Mouse (Mus musculus) mesoderm, embryonic 11.5 days (tissue): ENCODE measurements at regions not wholly inside any gene's neighbourhood (a gene's known extent, or its start where the extent isn't known, plus 50 kb on each side); places are given as distances from the start of the nearest gene placed in this dataset.

Experiments
- DNase-seq: peaks from one replicate; pipeline ENCODE4 v3.0.0-alpha.2; 2012; ENCODE audit warnings: low read depth, low spot score

GRCm38 (mm10) chr17:9066633-9067032, 78.5 kb downstream of the 1700010I14Rik start:
- DNase-seq = peak; percentile 30

- DNase-seq = no peak
Measured at GRCm38 (mm10) chr17:9068859-9069602, 80.9 kb downstream of the 1700010I14Rik start.

- DNase-seq = no peak
Measured at GRCm38 (mm10) chr17:9083629-9084028, 95.5 kb downstream of the 1700010I14Rik start.

- no peak for DNase-seq
Measured at GRCm38 (mm10) chr17:9127866-9128265, 139.7 kb downstream of the 1700010I14Rik start.

- peak; percentile 12 for DNase-seq
Measured at GRCm38 (mm10) chr17:9145605-9146223, 157.6 kb downstream of the 1700010I14Rik start.

- DNase-seq = peak; percentile 23
Measured at GRCm38 (mm10) chr17:9150654-9151053, 162.5 kb downstream of the 1700010I14Rik start.

- no peak for DNase-seq
Measured at GRCm38 (mm10) chr17:9162148-9162547, 174.0 kb downstream of the 1700010I14Rik start.

GRCm38 (mm10) chr17:9162676-9163075, 174.5 kb downstream of the 1700010I14Rik start:
- no peak for DNase-seq

GRCm38 (mm10) chr17:9163285-9163684, 175.2 kb downstream of the 1700010I14Rik start:
- DNase-seq = no peak

- no peak for DNase-seq
Measured at GRCm38 (mm10) chr17:9164501-9164900, 176.4 kb downstream of the 1700010I14Rik start.

GRCm38 (mm10) chr17:9167161-9167560, 179.0 kb downstream of the 1700010I14Rik start:
- peak; percentile 70 for DNase-seq

GRCm38 (mm10) chr17:9167571-9168201, 179.6 kb downstream of the 1700010I14Rik start:
- DNase-seq = peak; percentile 59

GRCm38 (mm10) chr17:9168411-9168810, 180.3 kb downstream of the 1700010I14Rik start:
- DNase-seq = peak; percentile 91

GRCm38 (mm10) chr17:9169371-9169770, 181.2 kb downstream of the 1700010I14Rik start:
- DNase-seq = peak; percentile 78

GRCm38 (mm10) chr17:9197160-9197559, 209.0 kb downstream of the 1700010I14Rik start:
- DNase-seq = no peak

- no peak for DNase-seq
Measured at GRCm38 (mm10) chr17:9200386-9200785, 212.3 kb downstream of the 1700010I14Rik start.

- no peak for DNase-seq
Measured at GRCm38 (mm10) chr17:9202496-9202895, 214.4 kb downstream of the 1700010I14Rik start.

- DNase-seq = no peak
Measured at GRCm38 (mm10) chr17:9210626-9211025, 211.2 kb upstream of the Gm17728 start.

GRCm38 (mm10) chr17:9223097-9223496, 198.8 kb upstream of the Gm17728 start:
- DNase-seq = no peak

- peak; percentile 40 for DNase-seq
Measured at GRCm38 (mm10) chr17:9227872-9228575, 193.8 kb upstream of the Gm17728 start.

GRCm38 (mm10) chr17:9235141-9235571, 186.7 kb upstream of the Gm17728 start:
- no peak for DNase-seq

GRCm38 (mm10) chr17:9258646-9259170, 163.2 kb upstream of the Gm17728 start:
- DNase-seq = no peak
